Mouse (Mus musculus) frontal cortex, postnatal 36 days (tissue): ENCODE results near the gene Cuedc2.

Experiments used
- DNase-seq, 2 experiments: peaks; one replicate each; pipeline ENCODE4 v3.0.0; 2022; ENCODE audit warnings: low spot score in 2 of 2

Cuedc2 gene

DNA sequence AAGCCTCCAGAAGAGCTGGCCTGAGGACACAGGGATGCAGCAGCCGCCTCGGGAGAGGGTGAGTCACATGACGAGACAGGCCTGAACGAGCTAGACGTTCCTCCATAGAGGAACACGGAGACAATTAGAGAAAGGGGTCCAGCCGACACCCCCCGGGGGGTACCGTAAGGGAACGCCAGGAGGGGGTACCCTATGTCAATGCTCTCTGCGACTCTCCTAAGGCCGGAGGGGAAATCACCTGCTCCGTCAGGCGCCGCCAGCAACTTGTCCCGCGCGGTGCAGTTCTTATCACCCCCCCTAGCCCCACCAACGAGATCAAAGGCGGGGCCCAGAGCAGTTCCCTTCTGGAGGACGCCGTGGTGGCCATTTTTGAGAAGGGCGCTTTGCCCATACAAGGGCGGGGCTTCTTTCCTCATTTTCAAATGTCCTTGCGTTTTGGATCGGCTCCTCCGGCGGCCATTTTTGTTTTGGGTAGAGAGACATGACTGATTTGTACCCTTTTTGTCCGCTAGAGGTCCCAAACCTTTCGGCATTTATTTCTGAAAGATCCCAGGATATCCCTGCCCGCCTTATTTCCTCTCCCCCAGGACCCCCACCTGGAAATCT, at the start of gene Cuedc2:
Cuedc2 (minus strand) TSS at position 372 of the 606 bp plus-strand sequence.
- DNase-seq: peak; percentile 98 to 99

DNA sequence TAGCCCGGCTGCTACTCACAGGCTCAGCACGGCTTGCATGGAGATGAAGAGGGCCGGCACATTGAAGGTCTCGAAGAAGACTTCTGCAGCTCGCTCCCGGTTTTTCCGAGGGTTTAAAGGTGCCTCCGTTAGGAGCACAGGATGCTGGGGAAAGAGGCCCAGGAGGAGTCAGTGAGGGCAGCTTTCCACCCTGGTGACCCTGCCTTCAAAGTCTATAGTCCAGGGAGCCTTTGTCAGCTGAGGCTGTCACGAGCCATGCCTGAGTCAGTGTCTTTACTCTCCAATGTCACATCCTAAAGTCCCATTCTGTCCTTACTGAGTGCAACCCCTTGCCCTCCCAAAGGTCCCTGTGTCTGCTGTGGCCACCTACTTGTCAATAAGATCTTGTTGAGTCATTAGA, 43.8 kb upstream of the Cuedc2 start:
- DNase-seq: no peak

DNA sequence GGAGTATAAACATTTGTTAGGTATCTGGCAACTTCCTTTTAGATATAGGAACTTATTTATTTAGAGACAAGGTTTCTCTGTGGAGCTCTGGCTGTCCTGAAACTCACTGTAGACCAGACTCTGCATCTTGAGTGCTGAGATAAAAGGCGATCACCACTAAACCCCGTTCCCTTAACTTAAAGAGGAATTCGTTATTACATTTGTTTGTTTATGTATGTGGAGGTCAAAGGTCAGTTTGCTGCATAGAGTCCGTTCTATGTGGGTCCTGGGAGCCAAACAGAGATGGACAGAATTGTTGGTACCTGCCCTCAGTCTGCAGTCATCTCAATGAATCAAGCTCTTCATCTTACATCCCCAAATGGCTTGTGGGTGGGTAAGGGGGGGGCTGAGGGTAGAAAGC, 37.4 kb upstream of the Cuedc2 start:
- DNase-seq: no peak

DNA sequence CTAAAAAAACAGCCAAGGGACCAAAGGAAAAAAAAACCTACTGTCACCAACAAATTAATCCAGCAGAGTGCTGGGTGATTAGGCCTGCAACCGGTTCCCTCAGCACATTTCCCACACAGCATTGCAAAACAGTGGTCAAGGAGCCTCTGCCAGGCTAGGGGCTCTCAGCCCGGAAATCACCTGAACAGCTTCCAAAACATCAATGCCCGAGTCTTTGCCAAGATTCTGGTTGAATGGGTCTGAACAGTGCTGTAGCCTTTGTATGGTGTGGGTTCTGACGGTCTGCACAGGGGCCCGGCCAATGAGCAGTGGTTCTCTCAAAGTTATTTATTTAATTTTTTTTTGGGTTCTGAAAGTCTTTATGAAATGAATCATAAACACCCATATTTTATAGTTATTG, 37.0 kb upstream of the Cuedc2 start:
- peak in 1 of 2 experiments; percentile 58 for DNase-seq

DNA sequence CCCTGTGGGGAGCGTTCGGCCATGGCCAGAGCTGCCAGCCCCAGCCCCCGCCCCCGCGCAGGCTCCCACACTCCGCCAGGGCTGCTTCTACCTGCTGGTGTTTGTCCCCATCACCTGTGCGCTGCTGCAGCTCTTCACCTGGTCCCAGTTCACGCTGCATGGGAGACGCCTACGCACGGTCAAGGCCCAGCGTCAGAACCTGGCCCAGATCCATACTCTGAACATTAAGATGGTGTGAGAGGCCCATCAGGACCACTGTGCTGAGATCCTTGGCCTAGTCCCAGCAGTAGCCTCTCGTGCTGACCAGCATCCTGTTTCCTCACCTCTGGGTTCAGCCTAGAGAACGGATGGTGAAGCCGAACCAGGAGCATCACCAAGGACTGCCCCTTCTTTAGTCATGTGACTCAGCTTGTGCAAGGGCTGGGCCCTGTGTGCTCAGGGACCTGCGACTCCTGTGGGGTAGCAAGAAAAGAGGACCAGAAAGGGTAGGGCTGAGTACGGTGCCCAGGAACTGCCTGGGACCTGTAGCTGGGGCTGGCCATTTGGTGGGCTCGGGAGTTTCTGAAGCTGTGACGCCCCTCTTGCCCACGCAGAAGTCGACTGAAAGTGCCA, 36.1 kb upstream of the Cuedc2 start:
- DNase-seq: no peak

DNA sequence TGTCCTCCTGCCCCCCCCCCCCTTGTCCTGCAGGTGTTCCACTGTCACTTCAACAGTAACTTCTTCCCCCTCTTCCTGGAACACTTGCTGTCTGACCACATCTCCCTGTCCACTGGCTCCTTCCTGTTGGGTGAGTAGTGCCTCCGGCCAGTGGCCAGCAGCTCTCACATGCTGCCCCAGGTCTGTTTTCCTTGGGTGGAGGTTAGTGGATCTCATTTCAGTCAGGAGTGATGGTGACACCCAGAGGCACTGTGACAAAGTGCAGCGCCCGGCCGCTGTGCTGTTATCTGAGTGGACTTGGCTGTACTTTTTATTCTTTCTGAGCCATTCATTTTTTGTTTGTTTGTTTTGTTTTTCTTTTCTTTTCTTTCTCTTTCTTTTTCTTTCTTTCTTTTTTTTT, 30.7 kb upstream of the Cuedc2 start:
- DNase-seq: peak; percentile 46 to 70

DNA sequence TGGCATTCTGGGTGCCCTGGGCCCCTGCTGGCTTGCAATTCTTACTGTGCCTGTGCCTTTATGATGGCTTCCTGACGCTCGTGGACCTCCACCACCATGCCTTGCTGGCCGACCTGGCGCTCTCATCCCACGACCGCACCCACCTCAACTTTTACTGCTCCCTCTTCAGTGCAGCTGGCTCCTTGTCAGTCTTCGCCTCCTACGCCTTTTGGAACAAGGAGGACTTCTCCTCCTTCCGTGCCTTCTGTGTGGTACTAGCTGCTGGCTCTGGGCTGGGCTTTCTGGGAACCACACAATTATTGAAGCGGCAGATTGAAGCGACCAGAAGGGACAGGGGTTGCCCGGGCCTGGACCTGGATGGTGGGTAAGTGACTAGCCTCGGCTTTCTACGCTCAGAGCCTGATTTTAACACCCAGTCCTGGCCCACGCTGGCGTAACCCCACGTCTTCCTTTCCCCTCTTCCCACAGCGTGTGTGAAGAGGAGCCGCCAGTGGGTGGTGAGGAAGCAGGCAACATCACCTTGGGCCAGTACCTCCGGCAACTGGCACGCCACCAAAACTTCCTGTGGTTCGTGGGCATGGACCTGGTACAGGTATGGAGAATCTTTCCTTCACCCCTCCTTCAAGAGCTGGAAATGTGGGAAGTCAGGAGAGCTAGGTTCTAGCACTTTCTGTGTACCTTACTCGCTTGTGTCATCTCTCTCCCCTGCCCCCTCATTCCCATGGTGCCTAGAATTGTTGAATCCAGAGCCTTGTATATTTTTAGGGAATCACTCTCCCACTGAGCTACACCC, 29.5 kb upstream of the Cuedc2 start:
- peak; percentile 64 to 69 for DNase-seq

DNA sequence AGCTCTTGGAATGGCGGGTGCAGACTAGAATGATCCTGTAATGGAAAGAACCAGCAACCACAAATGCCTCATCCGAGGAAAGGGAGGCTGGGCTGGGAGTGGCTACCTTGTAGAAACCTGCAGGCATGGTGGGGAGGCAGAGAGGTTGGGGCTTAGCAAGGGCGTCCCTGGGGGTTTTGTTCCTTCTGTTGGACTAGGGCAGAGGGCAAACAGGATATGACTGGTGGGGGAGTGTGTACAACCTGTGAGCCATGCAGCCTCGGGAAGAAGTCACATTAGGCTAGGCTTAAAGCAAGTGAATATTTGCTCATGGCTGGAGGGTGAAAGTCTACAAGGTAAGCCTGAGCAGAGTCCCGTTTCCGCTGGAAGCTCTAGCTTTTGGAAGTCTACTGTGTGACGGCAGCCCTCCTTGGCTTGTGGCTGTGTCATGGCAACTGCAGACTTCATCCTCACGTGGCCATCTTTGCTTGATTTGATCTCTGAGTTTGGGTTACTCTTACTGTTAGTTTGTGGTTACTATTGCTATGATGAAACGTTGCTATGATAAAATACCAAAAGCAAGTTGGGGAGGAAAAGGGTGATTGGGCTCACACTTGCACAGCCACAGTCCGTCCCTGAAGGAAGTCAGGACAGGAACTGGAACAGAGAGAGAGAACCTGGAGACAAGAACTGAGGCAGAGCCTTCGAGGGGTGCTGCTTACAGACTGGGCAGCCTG, 24.9 kb upstream of the Cuedc2 start:
- no peak for DNase-seq

DNA sequence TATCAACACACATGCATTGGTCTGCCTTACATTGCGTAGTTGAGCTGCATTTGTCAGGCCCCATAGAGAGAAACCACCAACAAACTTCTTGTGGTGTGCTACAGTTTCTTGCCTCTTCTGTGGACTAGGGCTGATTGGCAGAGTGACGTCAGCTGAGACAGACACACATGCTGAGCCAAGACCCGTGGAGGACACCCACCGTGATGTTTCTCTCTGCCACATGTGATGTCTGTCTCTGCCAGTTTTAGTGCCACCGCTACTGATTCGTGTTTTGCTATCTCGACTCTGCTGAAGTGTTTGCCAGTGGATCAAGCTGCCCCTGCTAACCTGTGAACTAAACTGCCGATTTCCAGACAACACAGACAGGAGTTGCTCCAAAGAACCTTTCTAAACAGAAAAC, 23.6 kb upstream of the Cuedc2 start:
- no peak for DNase-seq

DNA sequence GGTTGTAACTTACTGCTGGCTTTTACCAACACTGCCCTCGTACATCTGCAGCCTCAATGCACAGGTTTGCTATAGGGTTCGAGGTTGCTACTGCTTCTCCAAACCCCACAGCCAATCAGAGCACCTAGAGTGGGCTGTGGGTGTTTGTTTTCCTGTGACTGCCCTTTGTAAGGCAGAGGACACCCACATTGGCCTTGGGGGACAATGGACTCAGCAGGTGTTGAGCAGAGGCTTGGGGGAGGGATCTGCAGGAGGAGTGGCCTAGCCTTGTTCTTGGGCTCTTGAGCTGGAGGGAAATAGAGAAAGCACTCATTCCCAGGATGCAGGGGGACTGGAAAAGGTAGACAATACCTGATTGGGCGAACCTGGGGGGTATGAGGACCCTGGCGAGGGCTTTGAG, 19.9 kb upstream of the Cuedc2 start:
- DNase-seq: no peak

DNA sequence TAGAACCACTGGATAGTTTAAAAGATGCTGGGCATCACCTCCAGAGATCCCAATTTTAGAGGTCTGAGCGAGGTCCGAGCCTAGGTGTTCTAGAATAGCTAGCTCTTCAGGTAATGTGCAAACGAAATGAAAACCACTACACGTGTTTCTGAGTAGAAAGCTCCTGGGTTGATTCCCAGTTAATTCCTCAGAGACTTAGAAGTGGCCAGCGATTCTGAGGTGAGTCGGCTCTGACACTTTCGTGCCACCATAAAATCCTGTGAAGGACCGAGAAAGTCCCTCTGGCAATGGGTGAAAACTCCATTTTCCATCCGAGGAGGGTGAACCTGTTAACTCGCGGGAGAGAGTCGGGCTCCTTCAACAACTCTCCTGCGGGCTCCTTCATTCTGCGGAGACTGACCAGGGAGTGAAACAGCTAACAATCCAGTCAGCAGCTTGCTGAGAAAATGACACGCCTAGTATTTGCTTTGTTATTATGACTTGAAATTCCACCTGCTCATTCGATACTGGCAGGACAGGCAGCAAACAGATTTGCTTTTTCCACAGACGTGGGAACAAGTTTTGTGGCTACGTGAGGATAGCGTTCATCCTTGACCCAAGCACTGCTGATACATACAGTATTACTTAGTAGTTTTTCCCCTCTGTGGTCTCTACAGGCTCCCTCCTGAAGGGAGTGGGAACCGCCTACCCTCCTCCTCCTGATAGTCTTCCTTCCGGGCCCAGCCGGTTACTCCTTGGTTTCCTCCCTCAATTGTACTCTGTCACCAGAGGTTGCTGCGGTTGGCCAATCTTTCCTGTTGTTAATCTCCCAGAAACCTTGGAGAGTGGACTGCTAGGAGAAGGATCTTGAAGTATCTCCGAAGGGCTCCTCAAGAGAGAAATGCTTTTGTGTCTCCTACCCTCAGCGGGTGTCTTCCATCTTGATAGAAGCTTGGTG, 19.1 kb upstream of the Cuedc2 start:
- no peak for DNase-seq

DNA sequence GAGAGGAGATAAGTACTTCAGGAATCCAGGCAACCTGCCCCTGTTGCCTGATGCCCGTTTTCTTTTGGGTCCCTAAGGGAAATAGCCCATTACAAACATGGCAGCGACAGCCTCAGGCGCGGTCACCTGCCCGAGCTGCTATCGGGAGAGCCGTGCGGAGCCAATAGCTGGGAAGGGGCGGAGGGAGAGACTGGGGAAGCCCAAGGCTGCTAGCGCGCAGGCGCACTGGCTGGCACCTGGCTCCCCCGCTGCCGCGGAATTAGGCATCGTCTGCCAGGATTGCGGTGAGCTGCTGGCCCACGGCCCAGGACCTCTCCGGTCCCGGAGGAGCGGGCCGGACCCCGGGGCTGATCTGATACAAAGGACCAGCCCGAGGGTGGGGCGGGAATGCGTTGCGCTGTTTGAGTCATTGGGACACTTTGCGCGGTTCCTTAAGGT, 18.2 kb upstream of the Cuedc2 start:
- peak; percentile 90 to 91 for DNase-seq

DNA sequence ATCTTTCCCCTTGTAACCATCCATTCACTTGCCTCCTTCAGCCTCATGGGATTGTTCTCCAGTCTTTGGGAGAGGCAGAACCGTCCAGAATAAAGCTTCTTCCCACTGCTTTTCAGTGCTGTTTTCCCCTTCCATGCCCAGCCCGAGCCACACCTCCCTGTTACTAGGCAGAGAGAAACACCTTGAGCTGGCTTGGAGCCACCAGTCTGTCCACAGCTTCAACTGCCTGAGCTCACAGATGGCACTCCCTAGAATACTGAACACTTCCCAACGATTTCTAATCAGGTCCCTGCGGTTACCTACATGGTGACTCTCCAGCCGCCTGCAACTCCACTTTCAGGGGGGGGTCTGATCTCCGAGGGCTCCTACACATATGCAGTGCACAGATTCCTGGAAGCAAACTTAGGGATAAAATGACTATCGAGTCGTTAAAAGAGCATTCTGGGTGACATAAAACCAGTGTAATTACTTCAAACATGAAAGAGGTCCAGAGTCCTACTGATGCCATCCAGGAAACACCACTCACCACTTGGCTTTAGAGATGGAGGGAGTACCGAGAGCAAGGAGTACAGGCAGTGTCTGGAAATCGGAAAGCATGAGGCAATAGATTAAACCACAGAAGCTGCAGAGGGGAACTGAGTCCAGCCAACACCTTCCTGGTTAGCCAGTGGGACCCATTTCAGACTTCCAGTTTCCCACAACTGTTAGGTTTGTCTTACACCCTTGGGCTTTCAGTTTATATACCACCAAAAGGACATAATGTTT, 11.8 kb upstream of the Cuedc2 start, which contains the start of gene 2310034G01Rik:
2310034G01Rik (minus strand) TSS at position 135 of the 765 bp plus-strand sequence.
- no peak for DNase-seq

DNA sequence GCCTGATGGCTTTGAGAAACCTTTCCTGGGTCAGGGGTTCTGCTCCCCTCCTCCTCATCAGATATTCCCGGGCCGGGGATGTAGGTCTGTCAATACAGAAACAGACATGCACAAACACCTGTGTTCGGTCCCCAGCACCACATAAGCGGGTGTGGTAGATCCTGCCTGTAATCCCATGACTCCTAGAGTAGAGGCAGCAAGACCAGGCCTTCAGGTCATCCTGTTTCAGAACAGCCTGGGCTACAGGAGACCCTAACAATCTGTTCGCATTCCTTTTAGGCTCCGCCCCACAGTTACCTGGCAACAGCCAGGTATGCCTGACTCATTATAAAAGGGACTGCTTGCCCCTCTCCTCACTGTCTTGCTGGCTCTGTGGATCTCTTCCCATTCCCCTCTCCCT, 11.0 kb upstream of the Cuedc2 start:
- DNase-seq: no peak

DNA sequence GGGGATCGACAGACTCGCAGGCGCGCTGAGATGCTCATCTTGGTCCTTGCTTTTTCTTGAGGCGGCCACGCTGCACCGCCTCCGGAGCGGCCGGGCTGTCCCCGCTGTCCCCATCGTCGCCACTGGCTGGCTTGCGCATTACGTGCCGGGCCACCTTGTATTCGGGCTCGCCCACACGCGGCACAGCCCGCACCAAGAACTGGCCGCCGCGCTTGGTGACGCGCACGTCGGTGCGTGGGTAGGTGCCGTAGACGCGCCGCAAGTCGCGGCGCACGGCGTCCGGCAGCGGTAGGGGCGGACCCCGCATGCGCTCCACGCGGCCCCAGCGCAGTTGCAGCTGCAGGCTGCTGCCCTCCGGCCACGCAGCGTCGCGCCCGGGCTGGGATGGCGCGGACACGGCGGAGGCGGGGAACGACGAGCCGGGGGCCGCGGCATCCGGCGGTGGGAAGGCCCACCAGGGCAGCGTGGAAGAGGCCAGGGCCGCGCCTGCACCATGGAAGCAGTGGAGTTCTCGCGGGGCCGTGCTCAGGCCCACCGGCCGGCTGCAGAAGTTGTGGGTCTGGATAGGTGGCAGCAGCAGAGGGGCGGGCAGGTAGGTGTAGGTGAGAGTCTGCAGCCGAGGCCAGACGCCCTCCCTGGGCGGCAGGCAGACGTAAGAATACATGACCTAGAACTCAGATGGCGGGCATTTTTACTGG, 10.4 kb upstream of the Cuedc2 start:
- DNase-seq: peak; percentile 90 to 95

DNA sequence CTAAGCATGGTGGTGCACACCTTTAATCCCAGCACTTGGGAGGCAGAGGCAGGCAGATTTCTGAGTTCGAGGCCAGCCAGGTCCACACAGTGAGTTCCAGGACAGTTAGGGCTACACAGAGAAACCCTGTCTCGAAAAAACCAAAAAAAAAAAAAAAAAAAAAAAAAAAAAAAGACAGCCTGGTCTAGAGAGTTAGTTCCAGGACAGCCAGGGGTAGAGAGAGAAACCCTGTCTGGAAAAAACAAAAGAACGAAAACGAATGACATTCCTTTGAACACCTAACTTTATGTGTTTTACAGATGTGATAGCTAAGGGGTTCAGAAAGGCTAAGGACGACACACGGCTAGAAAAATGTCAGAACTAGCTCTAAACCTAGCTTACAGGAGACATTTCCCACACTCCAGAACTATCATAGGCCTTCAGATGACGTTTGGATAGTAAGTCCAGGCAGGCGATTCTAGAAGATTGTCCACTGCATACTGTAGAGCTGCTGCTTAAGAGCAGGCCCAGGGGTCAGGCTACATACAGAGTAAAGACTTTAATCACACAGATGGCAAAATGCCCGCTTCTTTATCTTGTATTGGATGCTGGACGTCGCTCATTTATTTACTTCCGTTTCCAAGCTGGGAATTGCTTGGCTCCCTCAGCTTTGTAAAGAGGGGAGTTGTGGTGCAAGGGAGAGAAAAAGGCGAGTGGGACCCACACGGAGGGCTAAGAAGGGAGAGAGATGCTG, 9.6 kb upstream of the Cuedc2 start:
- peak in 1 of 2 experiments; percentile 39 for DNase-seq

DNA sequence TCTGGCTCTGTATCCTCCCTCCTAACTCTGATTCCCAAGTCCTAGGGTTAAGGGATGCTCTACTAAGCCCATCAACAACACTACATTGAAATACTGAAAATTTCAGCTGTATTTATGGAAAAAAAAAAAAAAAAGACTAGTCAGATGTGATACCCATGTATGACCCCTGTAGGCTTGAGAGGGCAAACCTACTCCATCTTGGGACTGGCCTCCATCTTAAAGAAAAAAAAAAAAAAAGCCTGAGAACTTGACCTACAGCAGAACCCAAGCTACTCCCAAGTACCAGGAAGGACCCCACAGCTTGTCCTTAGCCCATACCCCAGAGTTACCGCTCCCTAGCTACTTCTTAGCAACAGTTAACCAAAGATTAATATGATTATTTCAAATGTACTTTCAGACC, 8.6 kb upstream of the Cuedc2 start:
- no peak for DNase-seq

DNA sequence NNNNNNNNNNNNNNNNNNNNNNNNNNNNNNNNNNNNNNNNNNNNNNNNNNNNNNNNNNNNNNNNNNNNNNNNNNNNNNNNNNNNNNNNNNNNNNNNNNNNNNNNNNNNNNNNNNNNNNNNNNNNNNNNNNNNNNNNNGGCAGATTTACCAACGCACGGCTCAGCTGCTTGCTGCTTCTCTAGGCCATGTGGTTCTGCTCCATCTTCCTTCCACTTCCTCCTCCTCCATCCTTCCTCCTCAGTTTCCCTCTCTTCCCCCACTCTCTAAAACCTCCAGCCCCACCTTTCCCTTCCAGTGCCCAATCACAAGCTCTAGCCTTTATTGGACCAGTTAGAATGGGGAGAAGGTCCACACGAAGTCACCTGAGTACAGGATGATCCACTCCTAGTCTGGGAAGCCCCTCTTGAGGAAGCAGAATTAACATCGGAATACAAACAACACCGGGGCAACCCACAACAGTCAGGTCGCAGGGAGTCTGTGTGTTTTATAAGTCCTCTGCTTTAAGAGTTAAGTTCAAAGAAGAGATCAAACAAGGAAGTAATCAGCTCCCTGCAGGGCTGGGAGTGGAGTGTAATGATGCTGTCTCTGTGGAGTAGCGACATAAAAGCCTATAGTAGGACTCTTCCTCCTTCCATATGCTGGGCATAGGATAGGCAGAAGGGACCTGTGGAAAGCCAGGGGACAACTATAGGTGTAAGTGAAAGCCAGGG, 6.4 kb upstream of the Cuedc2 start:
- no peak for DNase-seq
